Mouse (Mus musculus): Measurements from ENCODE around the gene Nsmce4a. TPM values are rescaled to one million over a fixed set of nuclear protein-coding genes. Genes with fewer than 3 reads are reported as not detected.
"Not testable (repeated sequence)": the region's sequence is repeated elsewhere in the genome, so short reads cannot be mapped to it uniquely, and the experiment has no call there.

The Nsmce4a gene
- polyA plus RNA-seq, 1 experiment from 2014 or later, result 74.8 TPM

DNA sequence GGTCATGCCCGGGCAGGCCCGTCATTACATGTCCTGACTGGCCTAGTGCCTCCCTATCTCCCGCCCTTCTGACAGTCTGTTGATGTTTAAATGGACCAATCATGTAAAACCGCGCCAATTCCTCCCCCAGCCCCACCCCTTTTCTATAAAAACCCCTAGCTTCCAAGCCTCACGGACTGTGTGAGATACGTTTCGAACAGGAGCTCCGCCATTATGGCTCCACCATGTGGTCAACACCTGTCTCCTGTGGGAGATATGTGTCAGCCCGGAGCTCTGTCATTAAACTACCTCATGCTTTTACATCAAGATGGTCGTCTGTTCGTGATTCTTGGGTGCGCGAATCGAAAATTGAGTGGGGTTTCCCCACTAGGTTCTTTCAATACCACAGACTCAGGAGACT, 41.8 kb downstream of the Nsmce4a start:
- not testable (repeated sequence) for H3K9ac ChIP-seq (replicated peaks); H3K9me3 ChIP-seq (replicated peaks); H3K27ac ChIP-seq (replicated peaks); H3K4me2 ChIP-seq; H3K27me3 ChIP-seq (replicated peaks); H3K4me3 ChIP-seq (replicated peaks); ATAC-seq (ENCODE audit: low FRiP score); H3K4me1 ChIP-seq
- peaks cover 16% of the 10 kb centered on the region for H3K36me3 ChIP-seq
- 95% methylated on average over 15 of the region's 15 CpGs for WGBS

DNA sequence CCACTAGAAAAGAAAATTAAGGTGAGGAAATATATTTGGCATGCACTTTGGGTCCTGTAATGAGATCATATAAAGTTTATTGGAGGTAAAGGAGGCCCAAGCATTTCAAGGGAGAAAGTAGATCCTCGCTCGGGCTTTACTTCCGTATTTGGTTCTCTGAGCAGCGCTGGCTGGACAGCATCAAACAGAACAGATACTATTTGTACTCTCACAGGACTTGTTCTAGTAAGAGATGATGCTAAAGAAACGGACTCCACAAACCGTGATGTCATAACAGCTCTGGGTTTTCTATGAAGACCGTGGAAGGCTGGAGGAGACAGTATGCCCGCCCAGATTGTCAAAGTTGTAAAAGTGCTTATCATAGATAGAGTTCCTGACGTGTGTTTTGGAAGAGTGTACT, 45.6 kb downstream of the Nsmce4a start:
- no peaks in the 10 kb centered on the region for H3K9me3 ChIP-seq (replicated peaks)
- no peak overlapping the region for H3K9ac ChIP-seq (replicated peaks)
- no peak overlapping the region for H3K27ac ChIP-seq (replicated peaks)
- H3K36me3 ChIP-seq, result peaks cover 5% of the 10 kb centered on the region; the same call in 1 of the 2 replicates
- no peak overlapping the region for H3K4me2 ChIP-seq
- 88% methylated on average over 9 of the region's 9 CpGs for WGBS
- H3K4me3 ChIP-seq (replicated peaks), result no peak overlapping the region
- ATAC-seq (ENCODE audit: low FRiP score), result no peak
- no peaks in the 10 kb centered on the region for H3K27me3 ChIP-seq (replicated peaks)
- H3K4me1 ChIP-seq, result no peaks in the 10 kb centered on the region

DNA sequence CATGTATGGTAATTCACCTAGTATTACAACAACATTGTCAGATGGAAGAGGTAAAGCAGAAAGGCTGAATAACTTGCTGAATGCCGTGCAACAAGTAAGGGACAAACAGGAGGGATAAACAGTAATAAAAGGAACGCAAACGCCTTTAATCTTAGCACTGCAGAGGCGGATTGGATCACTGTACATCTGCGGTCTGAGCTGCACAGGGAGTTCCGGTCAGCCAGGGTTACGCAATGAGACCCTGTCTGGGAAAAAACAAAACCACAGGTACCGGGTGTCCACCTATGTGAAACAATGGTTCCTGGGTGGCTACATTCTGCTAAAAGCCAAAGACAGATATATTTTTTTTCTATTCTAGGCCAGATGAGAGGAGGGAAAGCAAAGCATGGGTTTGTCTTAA, 49.5 kb downstream of the Nsmce4a start:
- H3K9me3 ChIP-seq (replicated peaks), result no peaks in the 10 kb centered on the region
- no peak overlapping the region for H3K4me3 ChIP-seq (replicated peaks)
- H3K27me3 ChIP-seq (replicated peaks), result no peaks in the 10 kb centered on the region
- no peak overlapping the region for H3K27ac ChIP-seq (replicated peaks)
- H3K36me3 ChIP-seq, result no peaks in the 10 kb centered on the region
- peaks cover 8% of the 10 kb centered on the region for H3K4me1 ChIP-seq
- no peak overlapping the region for H3K4me2 ChIP-seq
- H3K9ac ChIP-seq (replicated peaks), result no peak overlapping the region
- no peak for ATAC-seq (ENCODE audit: low FRiP score)
- 92% methylated on average over 8 of the region's 8 CpGs for WGBS

DNA sequence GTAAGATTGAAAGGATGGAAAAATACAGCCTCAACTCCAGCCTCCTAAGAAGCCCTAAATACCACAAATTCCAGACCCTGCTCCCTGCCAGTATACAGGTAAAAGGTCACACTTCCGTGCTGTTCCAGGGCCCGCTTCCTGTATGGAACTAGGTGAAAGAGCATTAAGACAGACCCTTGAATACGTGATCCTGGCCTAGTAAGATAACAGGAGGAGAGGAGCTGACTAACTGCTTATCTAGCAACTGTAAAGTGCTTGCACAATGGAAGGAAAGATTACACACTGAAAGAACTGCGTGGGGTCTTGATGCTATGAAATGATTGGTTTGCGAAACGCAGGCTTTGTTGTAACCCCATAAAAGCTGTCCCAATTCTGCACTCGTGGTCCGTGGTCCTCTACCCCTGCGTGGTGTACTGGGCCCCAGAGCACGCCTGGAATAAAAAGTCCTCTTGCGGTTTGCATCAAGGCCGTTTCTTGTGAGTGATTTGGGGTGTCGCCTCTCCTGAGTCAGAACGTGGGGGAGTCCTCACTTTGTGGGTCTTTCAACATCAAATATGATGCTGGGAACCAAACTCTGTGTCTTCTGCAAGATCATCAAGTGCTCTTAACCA, 52.0 kb downstream of the Nsmce4a start:
- 94% methylated on average over 14 of the region's 14 CpGs for WGBS
- Histone ChIP-seq H3K27ac (replicated peaks) (no peak overlapping the region), H3K36me3 (no peaks in the 10 kb centered on the region), H3K4me2 (no peak overlapping the region), H3K27me3 (replicated peaks) (no peaks in the 10 kb centered on the region), H3K9ac (replicated peaks) (no peak overlapping the region), H3K4me1 (peaks cover 30% of the 10 kb centered on the region), H3K9me3 (replicated peaks) (no peaks in the 10 kb centered on the region), H3K4me3 (replicated peaks) (no peak overlapping the region)
- ATAC-seq (ENCODE audit: low FRiP score), result no peak

DNA sequence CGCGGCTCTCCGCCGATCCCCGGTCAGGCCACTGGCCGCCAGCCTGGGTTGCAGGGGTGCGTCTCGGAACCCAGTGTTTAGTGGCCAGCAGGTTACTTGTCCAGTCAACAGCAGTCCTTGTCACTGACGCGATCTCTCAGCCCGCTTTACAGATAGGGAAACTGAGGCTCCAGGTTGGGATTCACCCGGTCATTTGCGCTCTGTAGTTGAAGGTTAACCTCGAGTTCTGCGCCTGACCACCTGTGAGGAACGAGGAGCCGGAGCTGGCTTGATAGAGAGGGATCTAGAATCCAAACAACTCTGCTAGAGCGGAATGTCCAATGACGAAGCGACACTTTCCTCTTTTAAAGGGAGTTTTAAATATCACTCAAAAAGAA, 52.9 kb downstream of the Nsmce4a start, which contains the start of gene Ate1:
Ate1 (minus strand) TSS at position 321 of the 377 bp plus-strand sequence.
- H3K27ac ChIP-seq (replicated peaks), result peak within 1 kb of the TSS; percentile 99
- 19% methylated on average over 18 of the region's 20 CpGs for WGBS
- no peaks in the 10 kb centered on the region for H3K9me3 ChIP-seq (replicated peaks)
- H3K36me3 ChIP-seq, result 0 out of 2 replicates have a peak, but pooled peaks cover 2% of the 10 kb centered on the region
- no peak for ATAC-seq (ENCODE audit: low FRiP score)
- peaks cover 32% of the 10 kb centered on the region for H3K4me1 ChIP-seq
- H3K4me3 ChIP-seq (replicated peaks), result peak within 1 kb of the TSS; percentile 73
- H3K27me3 ChIP-seq (replicated peaks), result no peaks in the 10 kb centered on the region
- H3K9ac ChIP-seq (replicated peaks), result peak within 1 kb of the TSS; percentile 98
- H3K4me2 ChIP-seq, result peak within 1 kb of the TSS; percentile 87

DNA sequence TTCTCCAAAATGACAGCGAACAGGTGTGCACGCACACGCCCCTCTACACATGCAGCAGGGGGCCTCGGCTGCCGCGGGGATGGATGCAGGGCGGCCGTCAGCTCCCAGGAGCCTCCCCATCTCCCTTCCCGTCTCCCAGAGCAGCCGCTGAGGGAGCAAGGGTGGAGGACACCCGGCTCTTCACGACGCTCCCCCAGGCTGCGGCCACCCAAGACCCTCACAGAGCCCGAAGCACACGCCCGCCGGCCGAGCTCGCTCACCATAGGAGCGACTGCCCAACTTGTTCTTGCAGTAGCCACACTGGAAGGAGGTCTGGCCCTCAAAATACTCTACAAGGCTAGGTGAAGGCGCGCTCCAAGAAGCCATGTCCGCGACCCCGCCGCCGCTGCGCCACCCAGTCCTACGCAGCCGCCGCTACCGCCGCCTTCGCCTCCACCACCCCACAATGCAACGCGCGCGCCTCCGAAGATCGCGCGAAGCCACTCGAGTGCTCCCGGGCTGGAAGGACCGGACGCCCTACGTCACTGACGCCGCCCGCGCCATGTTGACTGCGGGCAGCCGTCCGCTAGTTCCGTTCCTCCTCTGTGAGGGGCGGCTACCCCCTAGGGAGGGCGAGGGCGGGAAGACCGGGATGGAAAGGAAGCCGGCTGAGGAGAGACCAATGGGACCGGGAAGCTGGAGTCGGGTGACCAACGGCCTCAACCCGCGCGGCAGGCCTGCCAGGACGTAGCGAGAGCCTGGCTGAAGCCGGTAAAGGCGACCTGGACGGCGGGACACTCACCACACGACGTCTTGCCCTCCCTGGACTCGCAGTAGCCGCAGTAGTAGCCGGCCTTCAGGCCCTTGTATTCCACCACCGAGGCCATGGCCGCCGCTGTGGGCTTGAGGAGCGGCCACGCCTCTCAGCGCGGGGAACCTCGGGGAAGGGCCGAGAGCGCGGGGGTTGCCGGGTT, 53.5 kb downstream of the Nsmce4a start:
- peak overlapping the region; percentile 87 for H3K4me2 ChIP-seq
- 0 out of 2 replicates have a peak, but pooled peaks cover 2% of the 10 kb centered on the region for H3K36me3 ChIP-seq
- WGBS, result under 1% methylated on average over 87 of the region's 90 CpGs
- peak; percentile 98 for ATAC-seq (ENCODE audit: low FRiP score)
- peak overlapping the region; percentile 98 for H3K9ac ChIP-seq (replicated peaks)
- peak overlapping the region; percentile 73 for H3K4me3 ChIP-seq (replicated peaks)
- H3K4me1 ChIP-seq, result peaks cover 34% of the 10 kb centered on the region
- peak overlapping the region; percentile 99 for H3K27ac ChIP-seq (replicated peaks)
- no peaks in the 10 kb centered on the region for H3K27me3 ChIP-seq (replicated peaks)
- no peaks in the 10 kb centered on the region for H3K9me3 ChIP-seq (replicated peaks)

DNA sequence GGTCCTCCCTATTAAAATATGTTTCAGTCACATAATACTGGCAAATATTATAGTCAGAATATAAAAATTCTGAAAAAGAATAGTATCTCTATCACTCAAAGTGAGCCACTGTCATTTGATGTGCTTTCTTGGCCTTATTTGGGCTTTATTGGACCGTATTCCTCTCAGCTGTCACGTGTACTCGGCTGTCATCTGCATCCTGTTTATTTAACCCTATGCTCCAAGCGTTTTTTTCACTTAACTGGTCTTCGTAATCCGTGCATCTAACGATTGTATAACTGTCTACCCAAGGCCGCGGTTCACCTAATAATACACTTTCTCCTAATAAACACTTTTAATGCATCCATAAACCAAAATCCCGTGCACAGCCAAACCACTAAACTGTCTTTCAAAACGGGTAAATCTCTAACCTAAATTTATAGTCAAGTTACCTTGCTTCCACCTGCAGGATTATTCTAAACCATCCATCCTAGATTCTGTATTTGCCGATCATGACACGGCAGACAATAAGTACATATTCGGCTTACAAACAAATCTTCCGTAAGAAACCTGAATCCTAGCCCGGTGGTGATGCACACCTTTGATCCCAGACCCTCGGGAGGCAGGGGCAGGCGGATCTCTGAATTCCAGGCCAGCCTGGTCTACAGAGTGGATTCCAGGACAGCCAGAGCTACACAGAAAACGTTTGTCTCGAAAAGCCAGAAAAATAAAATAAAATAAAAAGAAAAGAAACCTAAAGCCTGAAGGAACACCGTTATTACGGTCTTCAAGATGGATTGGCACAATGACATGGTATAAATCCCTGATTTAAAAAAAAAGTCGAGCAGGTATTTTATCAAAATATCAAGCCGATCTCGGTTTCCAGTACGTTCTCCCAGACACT, 54.5 kb downstream of the Nsmce4a start:
- Histone ChIP-seq H3K4me2 (peak overlapping the region; percentile 87), H3K27me3 (replicated peaks) (no peaks in the 10 kb centered on the region), H3K9ac (replicated peaks) (peak overlapping the region; percentile 98), H3K36me3 (0 out of 2 replicates have a peak, but pooled peaks cover 7% of the 10 kb centered on the region), H3K9me3 (replicated peaks) (no peaks in the 10 kb centered on the region), H3K4me1 (peaks cover 34% of the 10 kb centered on the region), H3K27ac (replicated peaks) (peak overlapping the region; percentile 99), H3K4me3 (replicated peaks) (peak overlapping the region; percentile 73)
- no peak for ATAC-seq (ENCODE audit: low FRiP score)
- 35% methylated on average over 26 of the region's 26 CpGs for WGBS

DNA sequence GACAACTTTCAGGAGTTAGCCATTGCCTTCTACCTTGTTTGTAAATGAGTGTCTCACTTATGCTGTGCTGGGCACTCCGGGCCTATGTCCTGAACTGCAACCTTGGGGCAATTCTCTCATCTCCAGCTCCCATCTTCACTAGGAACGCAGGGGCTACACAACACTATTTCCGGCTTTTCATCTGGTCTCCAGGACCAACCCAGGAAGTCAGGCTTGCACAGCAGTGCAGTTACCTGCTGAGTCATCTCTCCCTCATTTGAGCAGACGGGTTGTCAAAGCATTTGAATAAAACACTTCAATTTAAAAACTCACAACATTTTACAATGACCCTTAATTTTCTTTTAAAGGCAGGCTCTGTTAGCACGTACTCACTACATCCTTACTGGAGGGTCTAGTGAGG, 62.7 kb downstream of the Nsmce4a start:
- Histone ChIP-seq H3K27ac (replicated peaks) (no peak overlapping the region), H3K36me3 (peaks cover 60% of the 10 kb centered on the region), H3K4me1 (0 out of 2 replicates have a peak, but pooled peaks cover 3% of the 10 kb centered on the region), H3K9ac (replicated peaks) (no peak overlapping the region), H3K9me3 (replicated peaks) (no peaks in the 10 kb centered on the region), H3K4me2 (no peak overlapping the region), H3K27me3 (replicated peaks) (no peaks in the 10 kb centered on the region), H3K4me3 (replicated peaks) (no peak overlapping the region)
- no peak for ATAC-seq (ENCODE audit: low FRiP score)
- 95% methylated on average over 5 of the region's 5 CpGs for WGBS

DNA sequence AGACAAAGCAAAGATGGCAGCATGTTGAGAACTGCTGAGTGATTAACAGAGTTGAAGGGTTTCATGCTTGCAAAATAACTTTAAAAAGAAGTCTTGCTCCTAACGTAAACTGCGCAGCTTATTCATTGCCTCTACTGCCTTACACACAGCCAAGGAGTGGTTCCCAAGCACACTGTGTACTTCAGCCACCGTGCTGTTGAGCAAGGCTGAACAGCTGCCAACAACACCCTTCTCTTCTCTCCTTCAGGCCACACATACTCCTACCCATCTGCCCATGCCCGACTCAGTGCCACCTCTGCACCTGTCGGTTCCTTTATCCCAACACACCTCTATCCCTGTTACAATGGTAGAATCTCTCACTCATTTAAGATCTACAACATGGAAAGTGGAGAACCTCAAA, 69.9 kb downstream of the Nsmce4a start:
- peaks cover 54% of the 10 kb centered on the region for H3K36me3 ChIP-seq
- no peaks in the 10 kb centered on the region for H3K9me3 ChIP-seq (replicated peaks)
- H3K27me3 ChIP-seq (replicated peaks), result no peaks in the 10 kb centered on the region
- no peak overlapping the region for H3K4me2 ChIP-seq
- no peak for ATAC-seq (ENCODE audit: low FRiP score)
- no peaks in the 10 kb centered on the region for H3K4me1 ChIP-seq
- H3K9ac ChIP-seq (replicated peaks), result no peak overlapping the region
- H3K27ac ChIP-seq (replicated peaks), result no peak overlapping the region
- WGBS, result 93% methylated on average over 5 of the region's 5 CpGs
- H3K4me3 ChIP-seq (replicated peaks), result no peak overlapping the region

DNA sequence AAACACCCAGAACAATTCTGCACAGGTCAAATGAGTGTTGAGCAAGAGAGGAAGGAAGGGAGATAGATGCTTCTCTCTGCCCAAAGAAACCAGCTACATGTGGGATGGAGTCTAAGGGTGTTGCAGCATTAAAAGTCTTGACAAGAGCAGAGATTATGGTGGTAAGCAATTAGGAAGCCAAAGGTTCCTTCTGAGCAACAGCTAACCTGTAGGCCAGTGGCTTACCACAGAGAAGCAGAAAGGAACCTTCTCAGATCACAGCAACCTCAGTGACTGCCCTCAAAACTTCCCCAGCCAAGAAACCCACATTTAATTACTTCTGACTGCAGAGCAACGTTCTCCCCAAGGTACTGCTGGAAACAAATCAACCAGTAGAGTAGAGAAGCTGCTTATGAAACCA, 71.4 kb downstream of the Nsmce4a start:
- no peak overlapping the region for H3K4me3 ChIP-seq (replicated peaks)
- no peaks in the 10 kb centered on the region for H3K9me3 ChIP-seq (replicated peaks)
- ATAC-seq (ENCODE audit: low FRiP score), result no peak
- H3K27ac ChIP-seq (replicated peaks), result no peak overlapping the region
- H3K4me1 ChIP-seq, result no peaks in the 10 kb centered on the region
- H3K36me3 ChIP-seq, result peaks cover 41% of the 10 kb centered on the region
- H3K9ac ChIP-seq (replicated peaks), result no peak overlapping the region
- H3K27me3 ChIP-seq (replicated peaks), result no peaks in the 10 kb centered on the region
- 78% methylated on average over 1 of the region's 1 CpGs for WGBS
- H3K4me2 ChIP-seq, result no peak overlapping the region

DNA sequence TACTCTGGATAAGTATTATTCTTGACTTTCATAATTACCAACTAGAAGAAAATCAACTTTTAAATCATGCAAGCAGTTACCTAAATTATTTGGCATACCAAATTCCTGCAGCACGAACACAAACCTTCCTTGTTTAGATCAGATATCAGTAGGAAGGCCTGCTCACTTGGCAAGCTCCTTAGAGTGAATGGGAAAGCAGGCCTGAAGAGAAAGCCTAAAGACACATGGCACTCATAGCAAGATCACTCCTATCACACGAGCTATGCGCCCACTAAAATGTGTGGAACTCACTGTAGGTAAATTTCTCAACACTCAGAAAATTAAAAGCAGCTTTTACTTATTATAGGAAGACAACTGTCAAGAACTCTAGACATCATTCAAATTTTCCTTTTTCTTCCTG, 79.6 kb downstream of the Nsmce4a start:
- 91% methylated on average over 3 of the region's 3 CpGs for WGBS
- Histone ChIP-seq H3K27ac (replicated peaks) (no peak overlapping the region), H3K36me3 (peaks cover 10% of the 10 kb centered on the region), H3K9me3 (replicated peaks) (no peaks in the 10 kb centered on the region), H3K4me3 (replicated peaks) (no peak overlapping the region), H3K27me3 (replicated peaks) (no peaks in the 10 kb centered on the region), H3K9ac (replicated peaks) (no peak overlapping the region), H3K4me2 (no peak overlapping the region), H3K4me1 (no peaks in the 10 kb centered on the region)
- no peak for ATAC-seq (ENCODE audit: low FRiP score)

Measured in neural tube, embryonic 15.5 days (tissue).